Mouse (Mus musculus) liver, embryonic 12.5 days (tissue): ENCODE measurements around the gene Pdzd2. TPM values are rescaled to one million over a fixed set of nuclear protein-coding genes. Genes with fewer than 3 reads are reported as not detected.

Source experiments
- ATAC-seq: fragments of 200-750 bp; cut with Nextera tagmentation; 2 replicates; pipeline ENCODE4 v1.8.0; 2017; ENCODE audit warnings: moderate number of reproducible peaks, mild to moderate bottlenecking, moderate library complexity
- H3K27ac ChIP-seq: fragments of 300-500 bp; sonication (generic); 2 replicates; pipeline ENCODE4 v1.5.1; 2016; ENCODE audit warnings: mild to moderate bottlenecking
- H3K27me3 ChIP-seq: fragments of 300-500 bp; sonication (generic); replicated peaks from 2 replicates; pipeline ENCODE4 v1.6.1; 2016; ENCODE audit warnings: mild to moderate bottlenecking, moderate library complexity
- H3K36me3 ChIP-seq: fragments of 300-500 bp; sonication (generic); 2 replicates; pipeline ENCODE4 v1.6.1; 2016; ENCODE audit warnings: mild to moderate bottlenecking, moderate library complexity
- H3K4me1 ChIP-seq: fragments of 300-500 bp; sonication (generic); 2 replicates; pipeline ENCODE4 v1.6.1; 2016
- H3K4me2 ChIP-seq: fragments of 300-500 bp; sonication (generic); 2 replicates; pipeline ENCODE4 v1.6.1; 2016; ENCODE audit warnings: mild to moderate bottlenecking, moderate library complexity
- H3K4me3 ChIP-seq: fragments of 300-500 bp; sonication (generic); 2 replicates; pipeline ENCODE4 v1.5.1; 2016; ENCODE audit warnings: mild to moderate bottlenecking, moderate library complexity
- H3K9ac ChIP-seq: fragments of 300-500 bp; sonication (generic); 2 replicates; pipeline ENCODE4 v1.6.1; 2016; ENCODE audit warnings: mild to moderate bottlenecking, moderate library complexity
- H3K9me3 ChIP-seq: fragments of 300-500 bp; sonication (generic); replicated peaks from 2 replicates; pipeline ENCODE4 v1.6.1; 2016; ENCODE audit warnings: mild to moderate bottlenecking, moderate library complexity
- WGBS: fragments of 180-500 bp; shearing (Covaris S2); methylation state at CpG from one replicate; pipeline ENCODE4 v1.1.7; 2016; ENCODE audit not compliant: insufficient replicate concordance; 5-methylcytosine and 5-hydroxymethylcytosine counted together
- polyA plus RNA-seq: library from polyadenylated mRNA; unstranded; fragments of >200 nt; fragmentation: Nextera tagmentation; extraction: Ambion mirVana; gene quantifications from 2 replicates; pipeline ENCODE4 v1.2.1, GENCODE M21; 2016

Pdzd2 gene
- polyA plus RNA-seq, 1 experiment from 2014 or later = 4.8 TPM

DNA sequence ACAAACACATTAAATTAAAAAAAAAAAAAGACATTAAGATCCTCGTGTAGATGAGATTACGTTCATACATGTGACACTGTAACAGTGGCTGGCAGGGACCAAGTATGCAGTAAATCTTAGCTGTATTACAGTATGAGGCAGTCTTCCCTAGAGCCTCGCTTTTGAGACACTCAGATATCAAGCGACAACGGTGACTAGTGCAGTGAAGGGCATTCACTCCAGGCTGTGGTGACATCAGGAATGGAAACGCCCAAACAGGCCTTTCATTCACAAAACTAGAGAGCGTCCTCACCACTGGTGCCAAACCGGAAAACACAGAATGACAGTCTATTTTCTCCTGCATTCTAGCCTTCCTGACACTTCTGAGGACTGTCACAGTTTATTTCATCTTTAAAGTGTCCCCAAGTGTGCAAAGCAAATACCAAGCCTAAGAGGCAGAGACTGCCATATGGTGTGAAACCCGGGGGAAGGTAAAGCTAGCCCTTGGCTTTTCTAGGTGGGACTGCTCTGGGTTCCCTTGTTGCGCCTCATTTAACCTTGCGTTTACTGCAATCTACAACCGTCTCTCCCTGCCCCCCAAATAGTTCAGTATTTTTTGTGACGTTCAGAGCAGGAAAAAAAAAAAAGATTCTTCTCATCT, 195.9 kb downstream of the Pdzd2 start:
- H3K9me3 ChIP-seq = no peaks in the 10 kb centered on the region
- H3K4me3 ChIP-seq = no peak overlapping the region
- H3K9ac ChIP-seq = no peak overlapping the region
- H3K4me2 ChIP-seq = no peak overlapping the region
- H3K36me3 ChIP-seq = no peaks in the 10 kb centered on the region
- 0 out of 2 replicates have a peak, but pooled peaks cover 2% of the 10 kb centered on the region for H3K4me1 ChIP-seq
- 63% methylated on average over 13 of the region's 13 CpGs for WGBS
- no peak for ATAC-seq
- no peak overlapping the region for H3K27ac ChIP-seq
- peaks cover 16% of the 10 kb centered on the region for H3K27me3 ChIP-seq

DNA sequence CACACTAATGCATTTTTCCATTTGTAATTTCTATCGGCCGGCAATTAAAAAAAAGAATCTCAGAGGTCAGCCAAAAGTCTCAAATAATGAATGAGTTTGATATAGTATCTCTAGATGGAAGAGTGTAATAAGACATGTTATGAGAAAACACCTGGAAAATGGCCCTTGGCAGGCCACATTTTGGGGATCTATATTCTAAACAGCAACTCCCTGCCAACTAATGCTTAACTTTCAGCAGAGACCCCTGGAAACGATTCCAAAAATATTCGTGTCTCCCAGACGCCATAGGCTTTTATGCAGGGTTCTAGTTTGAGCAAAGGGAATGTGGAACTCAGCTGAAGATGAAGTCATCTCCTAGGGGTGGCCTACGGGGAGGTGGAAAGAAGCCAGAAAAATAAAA, 197.4 kb downstream of the Pdzd2 start:
- no peak for ATAC-seq
- Histone ChIP-seq H3K9ac (no peak overlapping the region), H3K4me3 (no peak overlapping the region), H3K27me3 (0 out of 2 replicates have a peak, but pooled peaks cover 5% of the 10 kb centered on the region), H3K36me3 (no peaks in the 10 kb centered on the region), H3K27ac (no peak overlapping the region), H3K4me1 (no peaks in the 10 kb centered on the region), H3K4me2 (no peak overlapping the region), H3K9me3 (no peaks in the 10 kb centered on the region)
- 72% methylated on average over 6 of the region's 6 CpGs for WGBS

DNA sequence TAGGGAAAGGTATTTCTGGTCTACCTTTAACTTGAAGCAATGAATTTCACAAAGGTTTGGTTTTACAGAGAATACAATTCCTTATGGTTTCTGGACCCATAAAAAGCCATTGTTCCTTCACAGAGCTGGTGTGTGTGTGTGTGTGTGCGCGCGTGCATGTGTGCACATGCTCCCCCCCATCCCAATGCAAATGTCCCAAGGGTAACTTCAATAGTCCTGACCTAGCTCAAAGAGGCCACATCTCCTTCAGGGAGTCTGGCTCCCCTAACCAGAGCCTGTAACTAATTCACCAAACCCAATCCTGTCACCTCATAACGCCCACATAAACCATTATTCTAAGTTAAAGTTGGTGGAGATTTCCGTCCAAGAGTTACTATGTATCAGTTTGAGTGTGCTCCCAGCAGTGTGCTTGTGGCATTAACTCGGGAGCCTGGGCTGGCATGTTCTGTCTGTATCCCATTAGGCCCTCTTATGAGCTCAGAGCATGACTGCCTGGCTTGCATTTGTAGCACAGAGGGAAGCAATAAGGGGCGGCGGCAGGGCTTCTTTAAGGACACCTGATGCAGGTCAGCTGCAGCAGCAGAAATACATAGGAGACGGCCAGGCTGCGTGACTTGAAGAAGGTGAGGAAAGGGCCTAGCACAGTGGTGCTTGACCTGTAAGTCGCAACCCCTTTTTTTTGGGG, 200.0 kb downstream of the Pdzd2 start:
- WGBS = 79% methylated on average over 11 of the region's 11 CpGs
- H3K27ac ChIP-seq = no peak overlapping the region

DNA sequence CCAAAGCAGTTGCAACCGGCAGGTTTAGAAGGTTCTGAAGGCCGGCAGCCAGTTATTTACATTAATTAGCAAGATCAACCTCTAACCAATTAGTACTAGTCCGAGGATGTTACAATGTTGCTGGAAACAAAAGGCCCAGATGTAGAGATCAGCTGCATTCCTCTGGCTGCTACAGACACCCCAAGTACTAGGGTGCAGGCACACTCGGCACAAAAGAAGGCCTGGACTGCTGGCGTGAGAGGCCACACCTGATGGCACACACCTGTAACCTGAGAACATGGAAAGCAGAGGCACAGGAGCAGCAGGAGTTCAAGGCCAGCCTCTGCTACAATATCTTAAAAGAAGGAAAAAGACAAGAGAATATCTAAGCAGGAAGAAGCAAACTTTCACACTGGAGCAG, 206.5 kb downstream of the Pdzd2 start:
- H3K4me2 ChIP-seq = no peak overlapping the region
- no peaks in the 10 kb centered on the region for H3K9me3 ChIP-seq
- no peak for ATAC-seq
- no peaks in the 10 kb centered on the region for H3K27me3 ChIP-seq
- H3K36me3 ChIP-seq = no peaks in the 10 kb centered on the region
- no peaks in the 10 kb centered on the region for H3K4me1 ChIP-seq
- H3K27ac ChIP-seq = no peak overlapping the region
- 75% methylated on average over 5 of the region's 5 CpGs for WGBS
- no peak overlapping the region for H3K4me3 ChIP-seq
- no peak overlapping the region for H3K9ac ChIP-seq

More for the DNA sequence above, 200.0 kb downstream of the Pdzd2 start:
- Histone ChIP-seq H3K4me2 (no peak overlapping the region), H3K4me3 (no peak overlapping the region), H3K36me3 (no peaks in the 10 kb centered on the region), H3K4me1 (no peaks in the 10 kb centered on the region), H3K9me3 (no peaks in the 10 kb centered on the region), H3K27me3 (no peaks in the 10 kb centered on the region), H3K9ac (no peak overlapping the region)
- ATAC-seq = no peak

DNA sequence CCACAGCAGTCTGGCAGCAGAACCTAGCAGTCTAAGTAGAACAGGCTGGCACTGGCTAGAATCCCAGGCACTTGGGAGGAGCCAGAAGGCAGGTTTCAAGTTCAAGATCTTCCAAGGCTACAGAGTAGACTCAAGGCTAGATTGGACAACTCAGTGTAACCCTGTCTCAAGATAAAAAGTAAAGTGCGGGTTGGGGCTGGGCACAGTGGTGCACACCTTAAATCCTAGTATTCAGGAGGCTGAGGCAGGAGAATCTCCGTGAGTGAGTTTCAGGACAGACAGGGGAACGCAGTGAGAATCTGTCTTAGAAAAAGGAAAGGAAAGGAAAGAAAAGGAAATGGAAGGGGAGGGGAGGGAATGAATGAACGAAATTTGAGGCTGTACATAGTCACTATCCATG, 207.2 kb downstream of the Pdzd2 start:
- H3K27me3 ChIP-seq = no peaks in the 10 kb centered on the region
- H3K36me3 ChIP-seq = no peaks in the 10 kb centered on the region
- no peak overlapping the region for H3K9ac ChIP-seq
- no peak for ATAC-seq
- no peaks in the 10 kb centered on the region for H3K4me1 ChIP-seq
- WGBS = 66% methylated on average over 4 of the region's 4 CpGs
- no peak overlapping the region for H3K4me2 ChIP-seq
- no peak overlapping the region for H3K27ac ChIP-seq
- H3K4me3 ChIP-seq = no peak overlapping the region
- H3K9me3 ChIP-seq = no peaks in the 10 kb centered on the region

DNA sequence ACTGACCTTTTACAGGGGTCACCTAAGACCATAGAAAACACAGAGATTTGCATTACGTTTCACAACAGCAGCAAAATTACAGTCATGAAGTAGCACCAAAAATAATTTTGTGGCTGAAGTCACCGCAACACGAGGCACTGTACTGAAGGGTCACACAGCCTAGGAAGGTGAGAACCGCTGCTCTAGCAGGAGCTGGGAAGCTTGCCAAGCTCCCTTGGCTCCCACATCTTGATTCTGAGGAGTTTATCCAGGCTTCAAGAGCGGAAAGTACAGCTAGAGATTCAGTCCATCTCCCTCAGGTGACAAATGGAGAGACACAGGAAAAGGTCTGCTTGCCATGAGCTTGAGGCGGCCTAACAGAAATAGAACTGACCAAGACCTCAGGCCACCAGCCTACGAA, 216.9 kb downstream of the Pdzd2 start:
- Histone ChIP-seq H3K36me3 (no peaks in the 10 kb centered on the region), H3K9ac (no peak overlapping the region), H3K27me3 (no peaks in the 10 kb centered on the region), H3K9me3 (no peaks in the 10 kb centered on the region), H3K4me3 (no peak overlapping the region), H3K27ac (no peak overlapping the region), H3K4me1 (no peaks in the 10 kb centered on the region), H3K4me2 (no peak overlapping the region)
- 72% methylated on average over 7 of the region's 7 CpGs for WGBS
- no peak for ATAC-seq

DNA sequence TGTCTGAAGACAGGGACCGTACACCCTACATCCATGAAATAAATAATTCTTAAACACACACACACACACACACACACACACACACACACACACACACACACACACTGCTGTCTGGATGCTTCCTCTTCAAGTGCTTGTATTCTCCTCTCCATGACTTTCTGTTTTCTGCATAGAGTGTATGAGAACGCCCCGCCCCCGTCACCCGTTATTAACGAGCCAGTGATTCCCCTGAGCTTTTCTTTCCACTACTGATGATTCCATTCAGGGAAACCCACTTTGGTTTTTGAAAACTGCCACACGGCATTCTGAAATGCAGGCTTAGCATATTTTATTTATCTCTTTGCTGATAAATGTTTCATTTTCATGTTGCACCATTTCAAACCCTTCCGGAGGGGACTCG, 219.4 kb downstream of the Pdzd2 start:
- Histone ChIP-seq H3K4me3 (no peak overlapping the region), H3K36me3 (no peaks in the 10 kb centered on the region), H3K27ac (no peak overlapping the region), H3K9me3 (no peaks in the 10 kb centered on the region), H3K4me2 (no peak overlapping the region), H3K9ac (no peak overlapping the region), H3K4me1 (no peaks in the 10 kb centered on the region), H3K27me3 (no peaks in the 10 kb centered on the region)
- WGBS = 72% methylated on average over 9 of the region's 9 CpGs
- ATAC-seq = no peak

DNA sequence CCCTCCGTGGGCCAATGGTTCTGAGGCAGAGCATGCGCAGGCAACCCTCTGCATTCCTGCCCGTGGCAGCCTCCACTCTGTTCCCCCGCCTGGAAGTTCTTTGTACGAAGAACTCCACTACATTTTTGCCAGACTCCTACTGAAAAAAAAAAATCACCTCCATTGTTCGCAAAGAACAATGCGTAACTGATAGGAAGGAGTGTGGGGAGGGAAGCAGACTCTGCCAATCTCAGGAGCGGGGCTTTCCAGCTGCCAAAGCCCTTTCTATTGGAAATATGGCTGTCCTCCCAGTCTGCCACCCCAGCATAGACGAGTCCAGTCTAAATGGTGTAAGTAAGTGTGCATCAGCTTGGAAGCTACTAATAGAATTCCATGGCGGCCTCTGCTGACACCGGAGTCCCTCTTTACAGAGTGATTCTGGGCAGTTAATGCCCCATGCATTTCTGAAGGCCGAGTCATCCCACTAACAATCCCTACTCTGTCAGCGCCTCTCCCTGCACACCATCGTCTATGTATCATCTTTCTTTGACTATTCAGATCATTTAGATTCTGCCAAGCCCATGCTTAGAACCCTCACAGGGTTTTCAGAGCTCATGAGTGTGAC, 221.3 kb downstream of the Pdzd2 start:
- no peak for ATAC-seq
- Histone ChIP-seq H3K36me3 (no peaks in the 10 kb centered on the region), H3K9me3 (no peaks in the 10 kb centered on the region), H3K27me3 (no peaks in the 10 kb centered on the region), H3K4me2 (no peak overlapping the region), H3K9ac (no peak overlapping the region), H3K4me3 (no peak overlapping the region), H3K4me1 (no peaks in the 10 kb centered on the region), H3K27ac (no peak overlapping the region)
- WGBS = 59% methylated on average over 14 of the region's 14 CpGs

DNA sequence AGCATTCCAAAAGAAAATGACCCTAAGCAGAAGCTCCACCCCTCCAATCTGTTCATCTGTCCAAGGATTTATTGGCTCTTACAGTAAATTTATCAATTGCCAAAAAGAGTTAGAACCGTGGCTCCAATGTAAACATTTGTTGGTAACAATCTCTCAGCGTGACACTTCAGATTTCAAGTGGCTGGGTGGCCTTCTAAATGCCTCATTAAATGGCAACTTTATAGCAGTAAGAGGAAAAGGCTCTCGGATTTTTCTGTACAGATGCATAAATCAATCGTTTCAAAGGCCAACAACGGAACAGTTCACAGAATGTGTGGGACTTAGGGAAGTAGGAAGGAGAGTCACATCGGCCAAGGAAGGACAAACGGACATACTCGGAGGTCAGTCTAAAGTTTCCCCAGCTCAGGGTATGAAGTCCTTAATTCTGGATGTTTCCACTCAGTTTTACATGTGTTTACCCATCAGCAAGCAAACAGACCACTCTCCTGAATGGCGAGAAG, 222.4 kb downstream of the Pdzd2 start:
- no peaks in the 10 kb centered on the region for H3K9me3 ChIP-seq
- no peaks in the 10 kb centered on the region for H3K4me1 ChIP-seq
- H3K9ac ChIP-seq = no peak overlapping the region
- no peaks in the 10 kb centered on the region for H3K27me3 ChIP-seq
- WGBS = 70% methylated on average over 9 of the region's 9 CpGs
- no peak for ATAC-seq
- H3K4me2 ChIP-seq = no peak overlapping the region
- H3K36me3 ChIP-seq = no peaks in the 10 kb centered on the region
- H3K4me3 ChIP-seq = no peak overlapping the region
- H3K27ac ChIP-seq = no peak overlapping the region

DNA sequence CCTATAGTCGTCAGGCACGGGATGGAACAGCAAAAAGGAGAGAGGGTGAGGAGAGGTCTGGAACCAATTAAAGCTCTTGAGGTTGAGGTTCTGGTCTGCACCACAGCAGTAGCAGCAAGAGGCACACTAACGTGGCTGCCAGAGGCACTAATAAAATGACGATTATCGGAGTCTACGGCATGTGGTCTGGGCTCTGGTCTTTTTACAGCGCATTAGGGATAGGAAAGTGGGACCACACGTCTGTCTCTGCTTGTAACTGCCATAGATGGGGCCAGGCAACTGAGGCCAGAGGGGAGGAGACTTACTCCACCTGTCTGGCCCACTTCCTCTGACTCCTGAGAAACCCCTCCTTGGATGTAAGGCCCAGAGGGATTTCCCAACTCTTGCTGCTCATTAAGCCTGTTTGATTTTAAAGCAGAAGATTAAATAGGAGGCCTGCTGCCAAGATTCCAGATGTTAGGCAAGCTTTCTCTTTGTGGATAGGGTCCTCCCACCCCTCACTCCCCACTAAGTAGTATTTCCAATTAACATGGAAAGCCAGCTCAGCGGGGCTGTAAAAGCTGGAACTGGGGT, 224.4 kb downstream of the Pdzd2 start:
- H3K4me2 ChIP-seq = no peak overlapping the region
- no peak for ATAC-seq
- H3K9me3 ChIP-seq = no peaks in the 10 kb centered on the region
- H3K27me3 ChIP-seq = no peaks in the 10 kb centered on the region
- H3K4me1 ChIP-seq = no peaks in the 10 kb centered on the region
- H3K27ac ChIP-seq = no peak overlapping the region
- no peak overlapping the region for H3K9ac ChIP-seq
- 74% methylated on average over 9 of the region's 9 CpGs for WGBS
- no peak overlapping the region for H3K4me3 ChIP-seq
- H3K36me3 ChIP-seq = no peaks in the 10 kb centered on the region

DNA sequence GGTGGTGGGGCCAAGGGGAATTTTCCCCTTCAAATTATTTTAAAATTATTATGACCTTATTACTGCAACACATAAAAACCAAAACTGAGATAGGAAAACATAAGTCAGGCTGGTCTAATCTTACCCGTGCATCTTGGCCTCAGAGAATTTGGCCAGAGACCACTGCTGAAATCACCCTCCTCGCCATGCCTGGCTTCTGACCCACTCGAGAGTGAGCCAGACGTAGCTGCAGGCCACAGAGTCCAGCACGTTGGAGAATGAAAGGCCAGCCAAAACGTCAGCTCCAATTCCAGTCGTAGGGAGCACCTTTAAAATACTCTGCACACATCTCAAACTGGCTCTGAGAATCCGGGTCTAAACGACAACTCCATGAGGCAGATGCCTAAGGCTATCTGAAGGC, 226.2 kb downstream of the Pdzd2 start:
- Histone ChIP-seq H3K27ac (no peak overlapping the region), H3K36me3 (no peaks in the 10 kb centered on the region), H3K4me1 (peaks cover 3% of the 10 kb centered on the region; the same call in 1 of the 2 replicates), H3K4me2 (no peak overlapping the region), H3K9ac (no peak overlapping the region), H3K27me3 (no peaks in the 10 kb centered on the region), H3K4me3 (no peak overlapping the region), H3K9me3 (no peaks in the 10 kb centered on the region)
- WGBS = 48% methylated on average over 9 of the region's 9 CpGs
- ATAC-seq = no peak

DNA sequence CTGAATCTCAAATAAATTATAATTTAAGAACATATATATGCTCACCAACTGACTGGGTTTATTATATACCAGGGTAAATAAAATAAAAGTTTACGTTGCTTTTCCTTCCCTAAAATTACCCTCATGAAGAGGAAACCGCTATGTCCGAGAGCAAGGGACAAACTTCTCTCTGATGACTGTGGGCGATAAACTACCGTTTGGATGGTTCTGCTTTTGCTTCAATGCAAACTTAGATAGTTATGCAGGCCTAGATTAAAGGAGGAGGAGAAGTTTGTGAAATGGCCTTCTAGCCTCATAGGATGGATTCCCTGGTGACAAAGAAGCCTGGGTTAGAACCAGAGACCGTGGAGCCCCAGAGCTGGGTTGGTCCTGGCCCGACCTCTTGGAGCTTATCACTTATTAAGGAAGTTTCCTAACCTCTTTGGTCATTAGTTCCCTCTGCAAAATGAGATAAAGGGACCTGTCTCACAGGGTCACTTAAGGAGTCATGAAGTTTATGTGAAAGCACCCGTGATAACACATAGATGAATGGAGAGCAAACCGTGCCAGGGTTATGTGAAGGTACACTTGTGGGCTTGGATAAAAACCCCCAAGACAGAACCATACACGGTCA, 230.9 kb downstream of the Pdzd2 start:
- 18% methylated on average over 10 of the region's 10 CpGs for WGBS
- no peak for ATAC-seq

More for the DNA sequence above, 230.9 kb downstream of the Pdzd2 start:
- no peak overlapping the region for H3K4me3 ChIP-seq
- H3K9ac ChIP-seq = no peak overlapping the region
- H3K4me2 ChIP-seq = no peak overlapping the region
- peaks cover 8% of the 10 kb centered on the region for H3K4me1 ChIP-seq
- H3K27me3 ChIP-seq = no peaks in the 10 kb centered on the region
- no peaks in the 10 kb centered on the region for H3K9me3 ChIP-seq
- no peak overlapping the region for H3K27ac ChIP-seq
- H3K36me3 ChIP-seq = no peaks in the 10 kb centered on the region
